Mouse (Mus musculus) liver, adult 2 months (tissue): Measurements from ENCODE around the gene Dock4. TPM values are rescaled to one million over a fixed set of nuclear protein-coding genes. Genes with fewer than 3 reads are reported as not detected.

Experiments used
- DNase-seq: peaks from one replicate; pipeline ENCODE4 v3.0.0-alpha.2; 2011; ENCODE audit warnings: low read depth, low spot score; ENCODE audit errors: extremely low read depth
- H3K27ac ChIP-seq: fragments of 200-500 bp; replicated peaks from 2 replicates; pipeline ENCODE4 v1.5.1; 2012; ENCODE audit warnings: low read depth, mild to moderate bottlenecking, control low read depth, inconsistent platforms, low read length; ENCODE audit not compliant: insufficient read depth
- H3K27me3 ChIP-seq: fragments of 200-500 bp; 2 replicates; pipeline ENCODE4 v1.6.1; 2012; ENCODE audit warnings: mild to moderate bottlenecking, moderate library complexity, low read length, inconsistent platforms; ENCODE audit not compliant: control insufficient read depth, insufficient read depth
- H3K36me3 ChIP-seq: fragments of 200-500 bp; 2 replicates; pipeline ENCODE4 v1.6.1; 2012; ENCODE audit warnings: low read length, inconsistent platforms; ENCODE audit not compliant: control insufficient read depth, insufficient read depth
- H3K4me1 ChIP-seq: fragments of 200-500 bp; 2 replicates; pipeline ENCODE4 v1.6.1; 2011; ENCODE audit warnings: low read length; ENCODE audit not compliant: control insufficient read depth, insufficient read depth
- H3K4me3 ChIP-seq: fragments of 200-500 bp; 2 replicates; pipeline ENCODE4 v1.5.1; 2011; ENCODE audit warnings: low read depth, mild to moderate bottlenecking, control low read depth, low read length, moderate library complexity; ENCODE audit not compliant: insufficient read depth
- H3K79me2 ChIP-seq: fragments of 200-500 bp; 2 replicates; pipeline ENCODE4 v1.6.1; 2012; ENCODE audit warnings: inconsistent platforms, mild to moderate bottlenecking, low read length, moderate library complexity; ENCODE audit not compliant: control insufficient read depth, insufficient read depth
- H3K9ac ChIP-seq: fragments of 200-500 bp; 2 replicates; pipeline ENCODE4 v1.6.1; 2012; ENCODE audit warnings: low read depth, mild to moderate bottlenecking, control low read depth, inconsistent platforms, low read length
- CTCF ChIP-seq: fragments of 200-500 bp; IDR thresholded peaks from 2 replicates; pipeline ENCODE4 v1.5.1; 2011; ENCODE audit warnings: low read depth, low read length, control low read depth
- POLR2A ChIP-seq: fragments of 200-500 bp; IDR thresholded peaks from 2 replicates; pipeline ENCODE4 v1.6.1; 2011; ENCODE audit warnings: low read length, control low read depth; ENCODE audit not compliant: insufficient read depth; ENCODE audit errors: extremely low read depth
- WGBS: fragments of 180-500 bp; shearing (Covaris S2); methylation state at CpG from one replicate; pipeline ENCODE4 v1.1.7; 2018; 5-methylcytosine and 5-hydroxymethylcytosine counted together
- polyA plus RNA-seq: library from polyadenylated mRNA; depleted of rRNA; stranded (reverse); fragments of >200 nt; gene quantifications from 2 replicates; pipeline ENCODE4 v1.2.3, GENCODE M21; 2012
- total RNA-seq: library from RNA; depleted of rRNA; stranded (reverse); fragments of >200 nt; gene quantifications from 2 replicates; pipeline ENCODE4 v1.2.3, GENCODE M21; 2014

Dock4 gene
- total and polyA plus RNA-seq, 2 experiments = 5.9 to 26.8 TPM

DNA sequence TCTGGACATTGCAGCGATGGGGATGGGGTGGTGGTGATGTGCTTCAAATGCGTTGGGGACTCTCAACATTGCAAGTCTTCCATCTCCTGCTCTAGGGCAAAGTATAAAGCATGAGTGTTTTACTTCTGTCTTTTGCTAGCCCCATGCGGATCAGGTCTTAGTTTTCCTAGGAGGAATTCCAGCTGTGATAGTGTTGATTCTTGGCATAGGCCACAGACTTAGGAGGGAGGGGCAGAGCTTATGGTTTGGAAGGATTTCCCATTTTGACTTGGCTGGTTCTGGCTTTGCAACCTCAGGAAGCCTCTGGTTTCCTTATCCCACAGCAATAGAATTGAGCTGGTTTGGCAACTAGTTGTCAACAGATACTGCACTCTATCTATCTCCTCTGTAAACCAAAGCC is 58.9 kb downstream of the Dock4 start:
- Histone ChIP-seq H3K4me1 (peaks cover 18% of the 10 kb centered on the region), H3K9ac (no peak overlapping the region), H3K27ac (peak overlapping the region; percentile 52), H3K79me2 (peaks cover 31% of the 10 kb centered on the region), H3K4me3 (no peak overlapping the region), H3K36me3 (no peaks in the 10 kb centered on the region), H3K27me3 (no peaks in the 10 kb centered on the region)
- TF ChIP-seq CTCF (no peak), POLR2A (no peak)
- DNase-seq = no peak
- WGBS = 76% methylated on average over 3 of the region's 3 CpGs

GRCm38 (mm10) chr12:40507823-40508390 is 62.2 kb downstream of the Dock4 start:
- Histone ChIP-seq H3K4me1 (peaks cover 9% of the 10 kb centered on the region), H3K27ac (peak overlapping the region; percentile 98), H3K4me3 (peak overlapping the region; percentile 20; the same call in 1 of the 2 replicates), H3K9ac (peak overlapping the region; percentile 73), H3K36me3 (no peaks in the 10 kb centered on the region), H3K27me3 (no peaks in the 10 kb centered on the region), H3K79me2 (peaks cover 36% of the 10 kb centered on the region)
- 52% methylated on average over 4 of the region's 4 CpGs for WGBS
- no peak for DNase-seq
- TF ChIP-seq POLR2A (no peak), CTCF (no peak)

DNA sequence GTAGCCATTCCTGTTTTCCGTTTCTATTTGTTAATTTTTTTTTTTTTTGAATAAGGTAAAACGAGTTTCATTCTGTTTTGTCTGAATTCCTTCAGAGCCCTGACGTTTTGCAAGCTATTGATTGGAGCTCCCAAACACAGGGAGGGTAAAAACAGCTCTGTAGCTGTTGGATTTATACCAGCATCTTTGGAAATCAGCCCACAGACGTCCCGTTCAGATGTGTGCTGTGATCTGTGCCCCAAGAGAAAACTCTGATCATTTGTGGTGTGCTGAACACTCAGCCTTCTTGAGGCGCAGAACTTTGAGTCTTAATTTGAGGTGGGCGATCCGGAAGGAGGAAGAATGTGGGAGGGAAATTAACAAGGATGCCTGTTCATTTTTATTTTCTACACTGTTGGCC is 62.7 kb downstream of the Dock4 start:
- peak; percentile 83 for DNase-seq
- H3K27ac ChIP-seq = peak overlapping the region; percentile 98
- H3K4me3 ChIP-seq = peak overlapping the region; percentile 20; the same call in 1 of the 2 replicates
- 30% methylated on average over 8 of the region's 8 CpGs for WGBS
- peaks cover 9% of the 10 kb centered on the region for H3K4me1 ChIP-seq
- peak overlapping the region; percentile 73; the same call in 1 of the 2 replicates for H3K9ac ChIP-seq
- no peak for TF ChIP-seq CTCF
- TF ChIP-seq POLR2A = no peak
- no peaks in the 10 kb centered on the region for H3K27me3 ChIP-seq
- H3K36me3 ChIP-seq = no peaks in the 10 kb centered on the region
- peaks cover 31% of the 10 kb centered on the region for H3K79me2 ChIP-seq

- Histone ChIP-seq H3K27ac (no peak overlapping the region), H3K36me3 (no peaks in the 10 kb centered on the region), H3K27me3 (no peaks in the 10 kb centered on the region), H3K4me1 (peaks cover 10% of the 10 kb centered on the region), H3K79me2 (peaks cover 23% of the 10 kb centered on the region; the same call in 1 of the 2 replicates), H3K4me3 (no peak overlapping the region), H3K9ac (no peak overlapping the region)
- WGBS = 76% methylated on average over 8 of the region's 8 CpGs
- no peak for DNase-seq
- TF ChIP-seq CTCF = no peak
- no peak for TF ChIP-seq POLR2A
These were observed 66.1 kb downstream of the Dock4 start for GRCm38 (mm10) chr12:40511643-40512369.

DNA sequence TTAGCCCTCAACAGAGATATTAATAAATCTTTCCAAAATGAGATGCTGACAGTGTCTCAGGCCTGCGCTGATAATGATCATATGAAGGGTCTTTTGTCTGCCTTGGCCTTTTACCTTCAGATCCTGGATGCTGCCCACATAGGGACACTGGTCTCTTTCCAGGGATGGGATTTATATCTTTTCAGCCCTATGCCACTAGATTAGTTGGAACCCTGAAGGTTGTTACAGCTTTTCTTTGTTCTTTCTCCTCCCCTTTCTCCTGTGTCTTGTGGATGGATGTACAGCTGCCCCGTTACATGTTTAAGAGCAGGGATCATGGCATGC is 66.6 kb downstream of the Dock4 start:
- no peaks in the 10 kb centered on the region for H3K27me3 ChIP-seq
- H3K9ac ChIP-seq = no peak overlapping the region
- no peak overlapping the region for H3K4me3 ChIP-seq
- no peak for TF ChIP-seq CTCF
- peaks cover 10% of the 10 kb centered on the region for H3K4me1 ChIP-seq
- H3K27ac ChIP-seq = no peak overlapping the region
- H3K36me3 ChIP-seq = no peaks in the 10 kb centered on the region
- peaks cover 23% of the 10 kb centered on the region; the same call in 1 of the 2 replicates for H3K79me2 ChIP-seq
- WGBS = 96% methylated on average over 2 of the region's 2 CpGs
- no peak for DNase-seq

GRCm38 (mm10) chr12:40512994-40513393 is 67.2 kb downstream of the Dock4 start:
- Histone ChIP-seq H3K9ac (no peak overlapping the region), H3K4me3 (no peak overlapping the region), H3K4me1 (peaks cover 8% of the 10 kb centered on the region), H3K27me3 (no peaks in the 10 kb centered on the region), H3K36me3 (no peaks in the 10 kb centered on the region), H3K79me2 (peaks cover 21% of the 10 kb centered on the region; the same call in 1 of the 2 replicates), H3K27ac (no peak overlapping the region)
- 91% methylated on average over 7 of the region's 7 CpGs for WGBS
- DNase-seq = no peak
- TF ChIP-seq CTCF = no peak
- no peak for TF ChIP-seq POLR2A
